ENCODE assay signal across 9 mouse cellular contexts in the genomic region with DNA sequence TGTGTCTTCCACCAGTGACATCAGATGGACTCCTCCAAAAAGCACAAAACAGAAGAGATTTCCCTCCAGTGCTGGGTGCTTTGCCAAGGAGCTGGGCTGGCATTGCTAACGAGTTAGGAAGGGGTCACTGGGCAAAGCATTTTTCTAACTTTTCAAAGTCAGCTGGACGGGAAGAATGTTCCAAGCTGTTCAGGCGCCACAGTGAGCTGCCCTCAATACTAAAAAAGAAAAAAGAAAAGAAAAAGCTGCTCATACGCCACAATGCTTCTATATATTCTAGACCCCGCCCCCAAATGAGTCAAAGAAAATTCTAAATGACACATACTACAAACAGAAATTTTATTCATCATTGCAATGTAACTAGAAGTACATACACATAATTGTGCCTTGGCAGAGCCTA.
DNase-seq lines count a peak whose midpoint lies in the region; ATAC-seq and TF ChIP-seq lines count a peak whose summit lies in the region.
"Had no signal": no experiment of that assay in that cellular context is flagged by ENCODE, and none has a peak within 500 bp of the region (broad histone marks: within the 10 kb centered on the region; RNA-seq: fewer than 3 reads in every experiment).

No protein-coding gene starts in this region.

- H3K4me2 ChIP-seq in lung, embryonic 16.5 days (ENCODE audit: low read depth, low read length), result no peak overlapping the region; the same call in 1 of the 2 replicates
- no peak overlapping the region for H3K4me2 ChIP-seq in hindbrain, embryonic 16.5 days (ENCODE audit: low read length)
- no peak overlapping the region for H3K4me2 ChIP-seq in neural tube, embryonic 15.5 days

- no peaks in the 10 kb centered on the region for H3K27me3 ChIP-seq in lung, embryonic 16.5 days (ENCODE audit: control insufficient read depth, insufficient read depth, low read depth, low read length)
- H3K27me3 ChIP-seq in hindbrain, embryonic 16.5 days (replicated peaks; ENCODE audit: control insufficient read depth, insufficient read depth, low read length), result no peaks in the 10 kb centered on the region
- H3K27me3 ChIP-seq in neural tube, embryonic 15.5 days (replicated peaks), result no peaks in the 10 kb centered on the region

- peaks cover 81% of the 10 kb centered on the region for H3K4me1 ChIP-seq in lung, embryonic 16.5 days (replicated peaks; ENCODE audit: control insufficient read depth, insufficient read depth, low read length)
- H3K4me1 ChIP-seq in lung, adult 2 months (ENCODE audit: control insufficient read depth, insufficient read depth, low read length), result peaks cover 40% of the 10 kb centered on the region
- H3K4me1 ChIP-seq in hindbrain, embryonic 16.5 days (ENCODE audit: control insufficient read depth, insufficient read depth, low read depth, low read length), result peaks cover 13% of the 10 kb centered on the region
- H3K4me1 ChIP-seq in neural tube, embryonic 15.5 days, result peaks cover 21% of the 10 kb centered on the region

- no peaks in the 10 kb centered on the region for H3K9me3 ChIP-seq in lung, embryonic 16.5 days (ENCODE audit: control insufficient read depth, low read length)
- no peaks in the 10 kb centered on the region for H3K9me3 ChIP-seq in hindbrain, embryonic 16.5 days (ENCODE audit: control insufficient read depth, low read length)
- H3K9me3 ChIP-seq in neural tube, embryonic 15.5 days (replicated peaks), result no peaks in the 10 kb centered on the region

- DNase-seq in frontal cortex, postnatal 36 days (ENCODE audit: low spot score in 2 of 2), result no peak
- no peak for DNase-seq in lung, adult 2 months
- DNase-seq in liver, result no peak
- DNase-seq in spleen, postnatal 14 days (ENCODE audit: low spot score in 2 of 2), result no peak
- DNase-seq: thymus, adult 2 months had no signal

- peak; percentile 2; the same call in 1 of the 2 replicates for ATAC-seq in frontal cortex, adult (ENCODE audit: low TSS enrichment)
- ATAC-seq in lung, embryonic 16.5 days (ENCODE audit: low read depth), result no peak
- peak; percentile 61 for ATAC-seq in hindbrain, embryonic 16.5 days
- ATAC-seq in neural tube, embryonic 15.5 days (ENCODE audit: low FRiP score), result peak; percentile 43; the same call in 1 of the 2 replicates

- H3K4me3 ChIP-seq in lung, embryonic 16.5 days (ENCODE audit: low read length), result no peak overlapping the region
- no peak overlapping the region for H3K4me3 ChIP-seq in lung, adult 2 months (replicated peaks; ENCODE audit: extremely low read depth, low read depth, low read length)
- no peak overlapping the region for H3K4me3 ChIP-seq in hindbrain, embryonic 16.5 days (ENCODE audit: low read length)
- no peak overlapping the region for H3K4me3 ChIP-seq in neural tube, embryonic 15.5 days (replicated peaks)

- H3K9ac ChIP-seq in lung, embryonic 16.5 days (ENCODE audit: low read length), result peak overlapping the region; percentile 27; the same call in 1 of the 2 replicates
- H3K9ac ChIP-seq in hindbrain, embryonic 16.5 days (ENCODE audit: low read depth, low read length), result no peak overlapping the region
- no peak overlapping the region for H3K9ac ChIP-seq in neural tube, embryonic 15.5 days (replicated peaks)

- no peak for TF ChIP-seq CTCF in lung, adult 2 months (IDR thresholded peaks at IDR 0.05; ENCODE audit: insufficient read depth, low read length)

- WGBS in lung, embryonic 16.5 days, result 48% methylated on average over 5 of the region's 5 CpGs
- 66% methylated on average over 5 of the region's 5 CpGs for WGBS in lung, adult 2 months
- whole genome bisulfite sequencing in hindbrain, embryonic 16.5 days, result 70% methylated on average over 5 of the region's 5 CpGs
- WGBS in neural tube, embryonic 15.5 days, result 79% methylated on average over 5 of the region's 5 CpGs

- TF ChIP-seq POLR2A in lung, adult 2 months (IDR thresholded peaks at IDR 0.05; ENCODE audit: borderline replicate concordance, extremely low read depth, low read depth, low read length), result no peak

- H3K36me3 ChIP-seq in lung, embryonic 16.5 days (ENCODE audit: control insufficient read depth, insufficient read depth, low read length), result peaks cover 15% of the 10 kb centered on the region
- 0 out of 2 replicates have a peak, but pooled peaks cover 5% of the 10 kb centered on the region for H3K36me3 ChIP-seq in hindbrain, embryonic 16.5 days (ENCODE audit: control insufficient read depth, insufficient read depth, low read length)
- H3K36me3 ChIP-seq in neural tube, embryonic 15.5 days, result no peaks in the 10 kb centered on the region

- peak overlapping the region; percentile 88 for H3K27ac ChIP-seq in lung, embryonic 16.5 days (ENCODE audit: low read length)
- peak overlapping the region; percentile 79 for H3K27ac ChIP-seq in hindbrain, embryonic 16.5 days (ENCODE audit: low read depth, low read length)
- H3K27ac ChIP-seq in neural tube, embryonic 15.5 days (replicated peaks), result peak overlapping the region; percentile 77
